Mouse (Mus musculus): Measurements from ENCODE around the gene Tulp2. TPM values are rescaled to one million over a fixed set of nuclear protein-coding genes. Genes with fewer than 3 reads are reported as not detected.
"Not testable (repeated sequence)": the region's sequence is repeated elsewhere in the genome, so short reads cannot be mapped to it uniquely, and the experiment has no call there.

Gene Tulp2
- polyA plus RNA-seq, 1 experiment from 2014 or later = 0.54 TPM

DNA sequence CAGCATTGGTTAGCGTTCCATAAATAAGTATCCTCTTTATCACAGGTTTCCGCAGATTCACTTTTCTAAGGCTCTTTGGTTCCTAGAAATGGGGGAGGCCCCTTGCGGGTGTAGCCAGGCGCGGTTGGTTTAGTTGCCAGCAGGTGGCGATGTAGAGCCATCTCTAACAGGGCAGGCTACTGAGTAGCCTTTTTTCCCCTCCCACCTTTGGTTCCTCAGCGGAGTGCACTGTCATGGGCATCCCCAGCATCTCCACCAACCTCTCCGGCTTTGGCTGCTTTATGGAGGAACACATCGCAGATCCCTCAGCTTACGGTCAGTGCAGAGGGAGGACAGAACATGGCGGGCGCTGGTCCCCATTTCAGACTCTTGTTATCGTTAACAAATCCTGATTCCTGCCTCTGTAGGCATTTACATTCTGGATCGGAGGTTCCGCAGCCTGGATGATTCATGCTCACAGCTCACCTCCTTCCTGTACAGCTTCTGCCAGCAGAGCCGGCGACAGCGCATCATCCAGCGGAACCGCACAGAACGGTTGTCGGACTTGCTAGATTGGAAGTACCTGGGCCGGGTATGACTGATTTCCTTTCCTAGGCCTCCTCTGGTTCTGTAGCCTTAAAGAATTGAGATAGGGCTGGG is 30.2 kb upstream of the Tulp2 start:
- Histone ChIP-seq H3K9ac (no peak overlapping the region), H3K27ac (no peak overlapping the region), H3K36me3 (peaks cover 56% of the 10 kb centered on the region), H3K27me3 (no peaks in the 10 kb centered on the region), H3K4me1 (no peaks in the 10 kb centered on the region; the same call in 1 of the 2 replicates), H3K9me3 (replicated peaks) (no peaks in the 10 kb centered on the region), H3K4me3 (no peak overlapping the region), H3K4me2 (replicated peaks) (no peak overlapping the region)
- ATAC-seq (ENCODE audit: low FRiP score) = peak; percentile 68
- WGBS = 55% methylated on average over 23 of the region's 23 CpGs

DNA sequence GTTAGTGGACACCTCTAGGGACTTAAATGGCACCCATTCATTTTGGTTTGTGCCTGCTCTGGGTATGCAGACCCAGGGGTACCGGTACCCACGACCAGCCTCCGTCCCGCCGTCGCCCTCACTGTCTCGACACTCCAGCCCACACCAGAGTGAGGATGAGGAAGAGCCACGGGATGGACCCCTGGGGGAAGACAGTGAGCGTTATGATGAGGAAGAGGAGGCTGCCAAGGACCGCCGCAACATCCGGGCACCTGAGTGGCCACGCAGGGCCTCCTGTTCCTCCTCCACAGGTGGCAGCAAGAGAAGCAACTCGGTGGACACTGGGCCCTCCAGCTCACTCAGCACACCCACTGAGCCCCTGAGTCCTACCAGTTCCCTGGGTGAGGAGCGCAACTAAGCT is 26.7 kb upstream of the Tulp2 start:
- no peaks in the 10 kb centered on the region for H3K9me3 ChIP-seq (replicated peaks)
- H3K27ac ChIP-seq = no peak overlapping the region
- H3K4me3 ChIP-seq = no peak overlapping the region
- H3K36me3 ChIP-seq = peaks cover 58% of the 10 kb centered on the region
- no peak for ATAC-seq (ENCODE audit: low FRiP score)
- no peak overlapping the region for H3K9ac ChIP-seq
- no peak overlapping the region for H3K4me2 ChIP-seq (replicated peaks)
- 86% methylated on average over 15 of the region's 15 CpGs for WGBS
- peaks cover 19% of the 10 kb centered on the region for H3K4me1 ChIP-seq
- no peaks in the 10 kb centered on the region for H3K27me3 ChIP-seq

DNA sequence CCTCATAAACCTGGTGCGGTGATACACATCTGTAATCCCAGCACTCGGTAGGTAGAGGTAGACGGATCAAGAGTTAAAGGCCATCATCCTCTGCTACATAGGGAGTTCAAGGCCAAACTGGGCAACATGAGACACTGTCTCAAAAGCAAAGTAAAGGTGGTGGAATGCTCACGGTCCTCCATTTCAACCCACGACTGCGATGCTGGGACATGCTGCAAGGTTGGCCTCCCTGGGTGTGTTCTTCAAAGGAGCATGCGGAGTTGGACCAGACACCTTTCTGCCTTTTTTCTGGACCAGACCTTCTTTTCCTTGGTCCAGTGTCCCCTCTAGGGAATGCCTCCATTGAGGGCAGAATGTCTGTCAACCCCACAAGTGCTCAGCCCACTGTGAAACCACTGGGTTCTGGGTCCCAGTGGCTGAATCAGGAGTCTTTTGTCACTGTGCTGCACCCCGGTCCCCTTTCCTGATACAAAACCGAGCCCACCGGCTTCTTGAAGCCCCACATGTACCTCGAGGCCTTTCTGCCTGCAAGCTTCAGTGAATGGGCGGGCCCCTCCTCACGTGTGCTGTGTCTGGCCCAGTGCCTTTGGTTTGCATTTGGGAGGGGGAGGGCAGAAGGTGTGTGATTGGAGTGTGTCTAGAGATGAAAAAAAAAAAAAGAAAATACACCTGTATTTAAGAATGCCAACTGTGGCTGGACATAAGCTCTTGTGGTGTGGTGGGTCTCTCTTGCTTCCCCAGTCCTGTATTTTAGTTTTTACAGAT is 25.6 kb upstream of the Tulp2 start:
- peaks cover 30% of the 10 kb centered on the region for H3K4me1 ChIP-seq
- 76% methylated on average over 13 of the region's 13 CpGs for WGBS
- peaks cover 54% of the 10 kb centered on the region for H3K36me3 ChIP-seq

DNA sequence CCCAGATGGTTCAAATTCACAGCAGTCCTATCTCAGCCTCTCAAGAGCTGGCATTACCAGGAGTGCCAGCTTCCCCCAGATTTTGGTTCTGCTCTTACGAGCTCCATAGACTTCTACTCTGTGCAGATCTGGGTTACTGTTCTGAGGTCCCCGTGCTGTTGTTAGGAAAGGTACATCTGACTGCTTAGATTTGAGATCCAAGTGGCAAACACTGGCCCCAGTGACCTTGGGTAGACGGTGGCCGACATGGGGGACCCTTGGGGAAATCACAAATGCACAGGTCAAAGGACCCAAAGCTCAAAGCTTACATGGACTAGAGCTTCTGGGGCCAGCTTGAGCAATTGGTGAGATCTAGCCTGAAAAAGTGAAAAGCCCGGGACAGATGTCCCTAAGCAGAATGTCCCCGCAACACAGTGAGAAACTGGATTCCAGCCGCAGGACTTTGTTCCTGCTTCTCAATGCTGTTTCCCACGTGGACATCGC is 24.9 kb upstream of the Tulp2 start:
- 59% methylated on average over 9 of the region's 9 CpGs for WGBS
- peaks cover 36% of the 10 kb centered on the region for H3K4me1 ChIP-seq
- H3K27ac ChIP-seq = peak overlapping the region; percentile 6; the same call in 1 of the 2 replicates
- H3K36me3 ChIP-seq = peaks cover 58% of the 10 kb centered on the region
- H3K4me2 ChIP-seq (replicated peaks) = peak overlapping the region; percentile 85
- no peaks in the 10 kb centered on the region for H3K27me3 ChIP-seq
- H3K4me3 ChIP-seq = peak overlapping the region; percentile 77
- H3K9me3 ChIP-seq (replicated peaks) = no peaks in the 10 kb centered on the region
- peak overlapping the region; percentile 91; the same call in 1 of the 2 replicates for H3K9ac ChIP-seq
- ATAC-seq (ENCODE audit: low FRiP score) = no peak

More for the DNA sequence above, 25.6 kb upstream of the Tulp2 start:
- ATAC-seq (ENCODE audit: low FRiP score) = no peak
- Histone ChIP-seq H3K4me3 (no peak overlapping the region), H3K4me2 (replicated peaks) (no peak overlapping the region), H3K27me3 (no peaks in the 10 kb centered on the region), H3K9ac (no peak overlapping the region), H3K27ac (0 out of 2 replicates have a peak overlapping the region, but pooled peaks have one; percentile 2), H3K9me3 (replicated peaks) (no peaks in the 10 kb centered on the region)

DNA sequence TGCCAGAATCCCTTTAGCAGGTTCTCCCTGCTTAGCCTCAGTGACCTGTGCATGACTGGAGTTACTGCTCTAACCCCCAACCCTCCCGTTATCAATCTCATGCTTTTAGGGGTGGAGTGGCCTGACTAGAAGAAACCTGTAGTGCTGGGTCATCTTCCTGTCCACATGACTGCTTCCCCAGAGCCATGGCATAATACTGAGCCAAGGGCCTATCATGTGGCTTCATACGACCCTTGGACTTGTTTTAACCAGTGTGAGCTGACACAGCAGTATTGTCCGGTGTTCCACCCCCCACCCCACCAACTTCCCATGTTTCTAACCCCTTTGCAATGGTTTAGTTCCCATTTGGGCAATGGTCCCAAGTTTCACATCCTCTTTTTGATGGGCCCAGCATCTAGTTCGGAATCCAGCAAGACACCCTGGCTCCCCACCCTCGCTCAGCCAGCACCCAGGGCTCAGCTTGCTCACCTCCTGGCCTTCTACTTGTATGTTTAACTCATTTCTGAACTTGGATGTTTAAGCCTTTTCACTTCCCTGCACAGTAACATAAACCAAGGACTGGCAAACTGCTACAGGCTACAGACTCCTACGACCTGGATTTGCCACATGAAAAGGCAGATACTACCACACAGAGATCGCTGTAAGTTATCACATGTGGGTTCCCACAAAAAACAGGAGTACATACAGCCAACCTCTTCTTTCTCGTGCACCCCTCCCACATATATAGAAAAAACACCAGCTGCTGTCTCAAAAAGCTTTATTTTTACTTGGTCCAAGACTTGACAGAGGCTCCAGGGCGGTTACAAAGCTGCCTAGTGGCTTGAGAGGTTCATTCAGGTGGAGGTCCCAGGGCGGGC is 24.2 kb upstream of the Tulp2 start:
- 72% methylated on average over 10 of the region's 10 CpGs for WGBS
- Histone ChIP-seq H3K9ac (peak overlapping the region; percentile 91), H3K4me2 (replicated peaks) (peak overlapping the region; percentile 85), H3K4me3 (peak overlapping the region; percentile 77), H3K4me1 (peaks cover 41% of the 10 kb centered on the region), H3K36me3 (peaks cover 61% of the 10 kb centered on the region), H3K27ac (peak overlapping the region; percentile 95), H3K9me3 (replicated peaks) (no peaks in the 10 kb centered on the region), H3K27me3 (no peaks in the 10 kb centered on the region)
- no peak for ATAC-seq (ENCODE audit: low FRiP score)

DNA sequence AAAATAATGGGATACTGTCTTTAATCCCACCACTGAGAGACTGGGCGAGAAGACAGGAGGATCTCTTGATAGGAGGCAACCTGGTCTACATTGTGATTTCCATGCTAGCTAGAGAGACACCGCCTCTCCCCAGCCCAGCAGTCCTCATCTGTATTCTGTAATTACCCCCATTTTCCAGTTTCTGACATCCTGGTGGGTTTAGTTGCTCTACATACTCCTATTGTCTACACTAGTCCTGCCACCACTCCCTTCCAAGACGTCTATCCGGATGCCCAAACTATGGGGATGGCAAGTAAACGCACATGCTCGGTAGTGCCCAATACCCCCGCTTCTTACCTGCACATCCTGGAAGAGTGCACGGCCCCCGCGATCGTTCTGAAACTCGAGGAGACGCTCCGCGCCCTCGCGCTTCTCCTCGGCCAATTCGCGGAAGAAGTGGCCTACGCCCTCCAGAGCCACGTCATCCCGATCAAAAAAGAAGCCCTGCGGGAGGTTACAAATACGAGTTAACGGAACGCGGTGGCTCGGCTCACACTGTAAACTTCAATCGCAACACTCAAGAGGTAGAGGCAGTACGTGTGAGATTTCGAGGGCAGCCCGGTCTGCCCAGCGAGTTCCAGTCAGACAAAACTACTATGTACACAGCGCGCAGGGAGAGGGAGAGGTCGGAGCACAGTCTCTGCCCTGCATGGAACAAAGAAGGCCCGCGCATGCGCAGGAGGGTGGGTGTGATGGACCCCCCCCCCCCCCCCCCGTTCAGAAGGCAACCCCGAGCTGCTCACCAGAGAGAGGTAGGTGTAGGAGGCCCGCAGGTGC is 22.7 kb upstream of the Tulp2 start:
- WGBS = 2% methylated on average over 42 of the region's 43 CpGs
- Histone ChIP-seq H3K4me3 (peak overlapping the region; percentile 77), H3K4me2 (replicated peaks) (peak overlapping the region; percentile 85), H3K27me3 (no peaks in the 10 kb centered on the region), H3K27ac (peak overlapping the region; percentile 95), H3K9me3 (replicated peaks) (no peaks in the 10 kb centered on the region), H3K36me3 (peaks cover 68% of the 10 kb centered on the region), H3K4me1 (peaks cover 41% of the 10 kb centered on the region), H3K9ac (peak overlapping the region; percentile 91)
- peak; percentile 80 for ATAC-seq (ENCODE audit: low FRiP score)

DNA sequence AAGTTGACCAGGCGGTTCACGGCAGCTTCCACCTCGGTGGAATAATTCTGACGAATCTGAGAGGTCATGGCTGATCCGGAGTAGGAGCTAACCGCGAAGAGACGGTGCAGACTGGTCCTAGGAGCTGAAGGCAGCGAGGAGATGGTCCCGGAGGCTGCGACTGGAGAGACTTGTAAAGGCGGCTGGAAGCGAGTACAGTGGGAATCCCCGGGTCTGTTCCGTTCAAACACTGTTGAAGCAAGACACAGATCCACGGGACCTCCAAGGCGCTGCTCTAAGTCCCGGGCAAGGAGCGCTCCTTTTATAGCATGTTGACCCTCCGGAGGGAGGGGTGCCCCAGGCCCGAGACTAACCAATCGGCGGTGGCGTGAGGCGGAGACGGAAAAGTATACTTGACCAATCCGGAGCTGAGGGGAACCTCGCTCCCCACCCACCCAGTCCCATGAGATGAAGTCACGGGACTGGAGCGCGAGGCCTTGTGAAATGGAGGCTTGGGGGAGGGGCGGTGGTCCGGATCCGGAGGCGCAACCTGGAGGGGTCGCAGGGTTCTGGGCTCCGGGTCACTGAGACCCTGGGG is 22.0 kb upstream of the Tulp2 start, which contains the start of gene Ftl1:
Gene Ftl1 (minus strand): TSS at position 321 of the 577 bp plus-strand sequence.
- not testable (repeated sequence) for H3K27me3 ChIP-seq; H3K9me3 ChIP-seq (replicated peaks)
- under 1% methylated on average over 30 of the region's 37 CpGs for WGBS
- Histone ChIP-seq H3K4me2 (replicated peaks) (peak within 1 kb of the TSS; percentile 85), H3K4me1 (peaks cover 41% of the 10 kb centered on the region), H3K27ac (peak within 1 kb of the TSS; percentile 95), H3K4me3 (peak within 1 kb of the TSS; percentile 77), H3K36me3 (peaks cover 66% of the 10 kb centered on the region), H3K9ac (peak within 1 kb of the TSS; percentile 91)
- peak; percentile 97 for ATAC-seq (ENCODE audit: low FRiP score)

DNA sequence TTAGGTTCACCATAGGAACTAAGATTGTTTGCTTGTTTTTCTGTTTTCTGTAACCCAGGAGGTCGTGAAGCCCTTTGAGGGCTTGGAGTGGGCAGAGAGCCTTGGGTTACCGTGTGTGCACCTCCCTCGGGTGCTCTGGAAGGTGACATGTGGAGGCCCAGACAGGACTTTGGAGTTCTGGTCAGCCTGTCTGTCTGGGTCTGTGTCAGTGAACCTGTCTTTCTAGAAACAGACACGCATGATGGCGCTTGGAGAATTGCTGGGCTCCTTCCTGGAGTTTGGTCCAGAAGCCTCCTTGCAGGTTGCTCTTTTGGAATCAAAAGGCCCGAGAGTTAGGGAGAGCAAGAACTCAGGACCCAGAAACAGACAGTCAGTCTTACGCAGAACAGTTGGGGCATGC is 21.3 kb upstream of the Tulp2 start:
- no peak for ATAC-seq (ENCODE audit: low FRiP score)
- 77% methylated on average over 7 of the region's 7 CpGs for WGBS
- Histone ChIP-seq H3K27ac (peak overlapping the region; percentile 95), H3K4me1 (peaks cover 46% of the 10 kb centered on the region), H3K9ac (peak overlapping the region; percentile 91), H3K4me2 (replicated peaks) (peak overlapping the region; percentile 51), H3K27me3 (no peaks in the 10 kb centered on the region), H3K9me3 (replicated peaks) (no peaks in the 10 kb centered on the region), H3K36me3 (peaks cover 66% of the 10 kb centered on the region), H3K4me3 (peak overlapping the region; percentile 77)

DNA sequence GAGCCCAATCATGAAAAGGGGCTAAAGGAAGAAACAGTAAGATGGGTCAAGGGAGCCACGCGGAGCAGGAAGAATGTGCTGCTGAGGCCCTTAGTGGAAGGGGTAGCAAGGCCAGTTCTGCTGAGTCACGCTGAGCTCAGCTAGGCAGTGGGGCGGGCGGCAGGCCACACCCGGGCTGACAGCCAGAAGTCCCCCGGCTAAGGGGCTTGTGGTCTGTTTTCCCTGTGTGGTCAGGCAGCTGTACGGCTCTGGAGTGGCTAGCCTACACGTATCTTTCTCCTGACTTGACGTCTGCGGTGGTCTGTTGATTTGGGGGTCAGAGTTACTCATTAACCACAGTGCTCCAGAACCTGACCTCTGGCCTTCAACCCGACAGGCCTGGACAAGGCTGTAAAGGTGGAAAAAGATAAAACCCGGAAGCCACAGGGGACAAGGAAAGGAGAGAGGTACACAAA is 20.8 kb upstream of the Tulp2 start:
- 0 out of 2 replicates have a peak overlapping the region, but pooled peaks have one; percentile 91 for H3K9ac ChIP-seq
- H3K27ac ChIP-seq = peak overlapping the region; percentile 95
- peaks cover 66% of the 10 kb centered on the region for H3K36me3 ChIP-seq
- 25% methylated on average over 13 of the region's 13 CpGs for WGBS
- H3K4me1 ChIP-seq = peaks cover 51% of the 10 kb centered on the region
- H3K9me3 ChIP-seq (replicated peaks) = no peaks in the 10 kb centered on the region
- peak overlapping the region; percentile 51 for H3K4me2 ChIP-seq (replicated peaks)
- ATAC-seq (ENCODE audit: low FRiP score) = no peak
- no peaks in the 10 kb centered on the region for H3K27me3 ChIP-seq
- peak overlapping the region; percentile 9 for H3K4me3 ChIP-seq

DNA sequence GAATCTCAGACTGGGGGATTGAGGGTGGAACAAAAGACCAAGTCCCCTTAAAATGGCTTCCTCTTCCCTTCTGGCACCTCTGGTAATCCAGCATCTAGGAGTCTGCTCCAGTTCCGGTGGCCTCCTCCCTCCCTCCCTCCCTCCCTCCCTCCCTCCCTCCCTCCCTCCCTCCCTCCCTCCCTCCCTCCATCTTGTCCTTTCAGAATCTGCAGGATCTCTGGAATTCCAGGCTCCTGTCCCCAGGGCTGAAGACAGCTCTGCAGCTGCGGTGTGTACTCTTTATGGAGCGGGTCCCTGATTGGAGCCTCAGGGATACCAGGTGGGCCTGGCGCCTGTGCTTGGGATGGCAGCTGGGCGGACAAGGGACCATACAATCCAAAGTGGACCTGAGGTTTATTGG is 20.4 kb upstream of the Tulp2 start:
- H3K36me3 ChIP-seq = peaks cover 61% of the 10 kb centered on the region
- H3K27me3 ChIP-seq = no peaks in the 10 kb centered on the region
- H3K9ac ChIP-seq = 0 out of 2 replicates have a peak overlapping the region, but pooled peaks have one; percentile 91
- no peaks in the 10 kb centered on the region for H3K9me3 ChIP-seq (replicated peaks)
- H3K27ac ChIP-seq = peak overlapping the region; percentile 95
- no peak for ATAC-seq (ENCODE audit: low FRiP score)
- WGBS = 62% methylated on average over 5 of the region's 5 CpGs
- H3K4me2 ChIP-seq (replicated peaks) = peak overlapping the region; percentile 51
- H3K4me1 ChIP-seq = peaks cover 54% of the 10 kb centered on the region
- H3K4me3 ChIP-seq = no peak overlapping the region

DNA sequence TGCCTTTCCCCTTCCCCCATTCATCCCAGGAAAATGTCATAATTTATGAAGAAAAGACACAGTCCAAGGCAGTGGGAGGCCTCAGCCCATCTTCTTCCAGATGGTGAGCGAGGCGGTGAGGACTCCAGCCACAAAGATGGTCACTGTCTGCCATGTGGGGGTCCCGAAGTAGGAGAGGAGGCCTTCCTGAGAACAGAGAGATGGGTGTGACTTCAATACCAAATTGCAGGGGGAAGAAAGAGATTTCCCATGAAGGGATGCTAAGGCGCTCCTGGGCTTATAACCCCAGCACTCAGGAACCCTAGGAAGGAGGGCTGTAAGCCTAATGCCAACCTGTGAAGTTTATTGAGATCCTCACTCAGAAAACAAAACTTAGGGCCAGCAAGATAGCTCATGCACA is 19.9 kb upstream of the Tulp2 start:
- Histone ChIP-seq H3K9me3 (replicated peaks) (no peaks in the 10 kb centered on the region), H3K4me2 (replicated peaks) (no peak overlapping the region), H3K4me3 (no peak overlapping the region), H3K9ac (no peak overlapping the region), H3K27me3 (no peaks in the 10 kb centered on the region), H3K4me1 (peaks cover 51% of the 10 kb centered on the region), H3K36me3 (peaks cover 60% of the 10 kb centered on the region), H3K27ac (peak overlapping the region; percentile 95)
- 85% methylated on average over 4 of the region's 4 CpGs for WGBS
- ATAC-seq (ENCODE audit: low FRiP score) = no peak
